Mouse (Mus musculus) brain, embryonic 14.5 days (tissue): ENCODE measurements around the gene Psme2.

Experiments
- CTCF ChIP-seq: fragments of 200-500 bp; IDR thresholded peaks from 2 replicates; pipeline ENCODE4 v1.5.1; 2012; ENCODE audit warnings: inconsistent platforms, mild to moderate bottlenecking, moderate library complexity, borderline replicate concordance; ENCODE audit not compliant: insufficient read depth, insufficient read length; ENCODE audit errors: extremely low read depth
- POLR2A ChIP-seq: fragments of 200-500 bp; IDR thresholded peaks from 2 replicates; pipeline ENCODE4 v1.6.1; 2012; ENCODE audit warnings: mild to moderate bottlenecking, inconsistent platforms, borderline replicate concordance; ENCODE audit not compliant: poor library complexity, insufficient read depth, insufficient read length, severe bottlenecking; ENCODE audit errors: extremely low read depth

GRCm38 (mm10) chr14:55563249-55563648 lies 27.7 kb downstream of the Psme2 start:
- TF ChIP-seq CTCF (no peak), POLR2A (no peak)
